Mouse (Mus musculus) thymus, postnatal 4 days (tissue): Measurements from ENCODE around the gene Prkg1.

Source experiments
- DNase-seq: peaks from one replicate; pipeline ENCODE4 v3.0.0; 2021

Prkg1 gene

DNA sequence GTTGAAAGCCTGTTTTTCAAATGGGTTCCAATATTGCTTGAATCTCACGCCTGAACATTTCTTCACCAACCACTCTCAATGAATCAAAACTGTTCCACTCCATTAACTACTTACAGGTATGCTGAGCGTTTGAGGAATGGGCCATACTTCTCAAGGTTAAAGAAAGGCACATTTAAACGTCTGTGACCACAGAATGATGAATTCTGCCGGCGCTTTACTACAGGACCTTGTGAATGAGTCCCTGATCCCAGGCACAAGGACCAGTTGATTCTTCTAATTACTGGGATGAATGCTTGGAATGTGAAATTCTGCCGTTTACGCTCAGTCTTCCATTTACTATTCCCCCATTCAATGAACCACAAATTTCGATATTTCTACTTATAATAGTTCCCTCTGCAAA, 632.2 kb downstream of the Prkg1 start:
- DNase-seq, result no peak

DNA sequence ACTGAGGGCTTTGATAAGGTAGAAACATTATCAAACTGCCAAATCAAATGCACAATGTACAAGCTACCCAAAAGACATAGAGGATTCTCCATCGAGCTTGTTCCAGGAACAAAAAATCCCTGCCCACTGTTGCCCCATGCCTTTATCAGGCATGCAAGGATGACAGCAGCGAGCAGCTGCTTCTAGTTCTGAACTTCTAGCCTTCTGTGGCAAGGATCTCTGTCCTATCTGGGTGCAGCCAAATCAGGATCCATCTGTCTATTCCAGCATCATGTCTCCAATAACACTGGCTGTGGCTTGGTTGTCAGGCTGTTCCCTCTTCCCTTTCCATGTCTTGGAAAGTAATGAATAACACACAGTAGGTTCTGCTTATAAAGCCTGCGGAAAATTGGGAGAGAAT, 640.2 kb downstream of the Prkg1 start:
- no peak for DNase-seq

DNA sequence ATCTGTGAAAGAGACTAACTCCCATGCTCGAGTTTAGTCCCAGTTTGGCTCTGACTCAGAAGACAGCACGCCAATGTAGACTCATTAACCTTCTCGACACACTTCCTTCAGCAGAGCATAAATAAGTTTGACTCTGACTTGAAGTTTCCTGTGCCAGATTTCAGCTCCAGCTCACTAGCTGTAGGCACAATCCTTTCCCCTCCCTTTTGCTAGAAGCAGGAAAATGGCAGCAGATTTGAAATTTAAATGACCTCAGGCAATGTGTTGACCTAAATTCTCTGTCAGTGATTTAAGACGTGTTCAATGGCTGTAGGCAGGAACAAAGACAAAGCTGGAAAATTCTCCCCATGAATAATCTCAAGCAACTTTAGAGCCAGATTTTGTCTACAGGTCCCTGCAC, 650.1 kb downstream of the Prkg1 start:
- no peak for DNase-seq

DNA sequence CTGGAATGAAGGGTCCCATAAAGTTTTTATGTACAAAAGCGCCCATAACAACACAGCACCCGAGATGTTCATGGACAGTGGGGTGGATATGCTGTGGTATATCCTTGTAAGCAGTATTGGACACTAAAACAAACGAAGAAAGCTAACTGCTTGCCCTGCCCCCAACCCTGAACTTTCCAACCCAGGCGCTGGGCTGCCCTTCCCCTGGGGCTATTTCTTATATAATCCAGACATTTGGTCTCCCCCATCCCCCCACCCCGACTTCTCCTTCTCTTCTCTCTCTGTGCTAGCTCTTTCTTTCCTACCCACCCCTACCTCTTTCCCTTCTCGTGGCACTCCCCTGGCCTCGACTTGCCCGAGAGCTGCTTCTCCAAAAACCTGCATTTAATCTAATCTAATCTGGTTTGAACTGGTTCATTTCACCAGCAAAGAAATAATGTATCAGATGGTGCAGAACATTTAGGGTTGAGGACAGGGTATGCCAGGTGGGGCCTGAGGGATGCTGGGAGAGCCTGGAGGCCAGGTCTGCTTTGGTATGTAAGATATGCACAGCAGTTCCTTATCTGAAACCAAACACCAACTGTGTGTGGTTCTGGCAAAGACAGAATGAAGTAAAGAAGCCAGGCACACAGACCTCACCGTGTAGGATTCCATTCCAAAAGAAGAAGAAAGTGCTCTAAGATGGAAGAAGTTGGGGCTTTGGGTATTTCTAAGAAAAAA, 657.8 kb downstream of the Prkg1 start:
- no peak for DNase-seq

DNA sequence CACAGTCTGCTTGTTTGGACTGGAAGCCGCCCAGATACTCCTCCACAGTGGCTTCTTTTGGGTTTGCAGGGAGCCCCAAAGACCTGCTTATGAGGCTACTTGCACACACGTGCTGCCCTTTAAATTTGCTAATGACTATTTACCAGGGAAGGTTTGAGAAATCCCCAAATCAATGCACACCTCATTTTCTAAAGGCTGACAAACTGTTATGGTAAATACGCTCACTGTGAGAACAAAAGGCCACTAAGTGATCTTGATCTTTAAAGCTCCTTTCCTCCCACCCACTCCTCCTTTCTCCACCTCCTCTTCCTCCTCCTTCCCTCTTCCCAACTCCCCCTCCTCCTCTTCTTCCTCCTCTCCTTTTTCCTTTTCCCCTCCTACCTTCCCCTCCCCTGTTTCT, 658.8 kb downstream of the Prkg1 start:
- DNase-seq, result no peak

DNA sequence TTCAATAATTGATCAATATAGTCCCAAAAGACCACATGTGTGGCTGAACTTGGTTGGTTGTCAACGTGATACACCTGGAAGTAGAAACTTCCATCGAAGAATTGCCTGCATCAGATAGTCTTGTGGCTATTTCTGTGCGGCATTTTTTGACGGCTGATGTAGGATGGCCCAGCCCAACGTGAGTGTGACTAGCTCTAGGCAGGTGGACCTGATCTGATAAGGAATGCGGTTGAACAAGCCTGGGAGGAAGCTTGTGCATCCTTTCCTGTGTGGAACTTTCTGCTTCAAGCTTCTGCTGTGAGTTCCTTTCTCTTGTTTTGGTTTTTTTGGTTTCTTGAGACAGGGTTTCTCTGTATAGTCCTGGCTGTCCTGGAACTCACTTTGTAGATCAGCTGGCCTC, 660.1 kb downstream of the Prkg1 start:
- DNase-seq, result no peak

DNA sequence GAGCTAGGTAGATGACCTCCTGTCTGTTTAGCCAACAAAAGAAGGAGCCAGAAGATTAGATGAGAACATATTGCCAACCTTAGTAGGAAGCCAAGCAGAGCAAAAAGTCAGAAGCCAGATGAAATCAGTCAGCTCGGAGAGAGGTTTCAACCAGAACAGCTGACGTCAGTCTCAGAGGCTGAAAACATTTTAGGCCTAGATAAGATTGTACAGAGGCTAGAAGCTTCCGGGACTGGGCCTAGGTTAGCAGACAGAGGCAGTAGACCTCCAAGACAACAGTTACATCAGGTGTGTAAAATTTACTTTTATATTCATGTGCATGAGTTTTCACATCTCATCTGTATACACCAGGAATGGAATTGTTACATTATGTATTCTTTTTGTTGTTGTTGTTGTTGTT, 665.5 kb downstream of the Prkg1 start:
- DNase-seq, result no peak

DNA sequence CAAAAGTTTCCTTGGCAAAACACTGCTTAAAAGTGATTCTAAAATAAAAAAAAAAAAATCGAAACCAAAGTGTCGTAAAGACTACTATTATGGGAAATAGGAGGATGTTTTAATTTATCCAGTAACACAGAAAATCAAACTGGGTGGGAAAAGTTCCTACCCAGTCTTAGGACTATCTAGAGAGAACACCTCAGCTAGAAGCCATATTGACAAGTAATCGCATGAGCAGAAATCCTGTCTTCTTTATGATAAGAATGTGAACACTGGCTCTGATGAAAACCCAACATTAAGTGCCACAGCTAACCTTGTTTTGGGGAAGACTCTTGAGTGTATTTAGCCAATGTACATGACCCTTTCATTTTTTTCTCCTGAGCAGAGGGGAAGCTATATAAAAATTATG, 667.0 kb downstream of the Prkg1 start:
- DNase-seq, result no peak

DNA sequence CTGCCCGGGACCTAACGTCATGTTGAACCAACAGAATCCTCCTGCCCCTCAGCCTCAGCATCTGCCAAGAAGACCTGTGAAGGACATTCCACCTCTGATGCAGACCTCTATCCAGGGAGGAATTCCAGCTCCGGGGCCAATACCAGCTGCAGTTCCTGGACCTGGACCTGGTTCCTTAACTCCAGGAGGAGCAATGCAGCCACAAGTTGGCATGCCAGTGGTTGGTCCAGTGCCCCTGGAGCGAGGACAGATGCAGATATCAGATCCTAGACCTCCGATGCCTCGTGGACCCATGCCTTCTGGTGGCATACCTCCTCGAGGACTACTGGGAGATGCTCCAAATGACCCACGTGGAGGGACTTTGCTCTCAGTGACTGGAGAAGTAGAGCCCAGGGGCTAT, 681.1 kb downstream of the Prkg1 start:
- DNase-seq, result peak; percentile 21

DNA sequence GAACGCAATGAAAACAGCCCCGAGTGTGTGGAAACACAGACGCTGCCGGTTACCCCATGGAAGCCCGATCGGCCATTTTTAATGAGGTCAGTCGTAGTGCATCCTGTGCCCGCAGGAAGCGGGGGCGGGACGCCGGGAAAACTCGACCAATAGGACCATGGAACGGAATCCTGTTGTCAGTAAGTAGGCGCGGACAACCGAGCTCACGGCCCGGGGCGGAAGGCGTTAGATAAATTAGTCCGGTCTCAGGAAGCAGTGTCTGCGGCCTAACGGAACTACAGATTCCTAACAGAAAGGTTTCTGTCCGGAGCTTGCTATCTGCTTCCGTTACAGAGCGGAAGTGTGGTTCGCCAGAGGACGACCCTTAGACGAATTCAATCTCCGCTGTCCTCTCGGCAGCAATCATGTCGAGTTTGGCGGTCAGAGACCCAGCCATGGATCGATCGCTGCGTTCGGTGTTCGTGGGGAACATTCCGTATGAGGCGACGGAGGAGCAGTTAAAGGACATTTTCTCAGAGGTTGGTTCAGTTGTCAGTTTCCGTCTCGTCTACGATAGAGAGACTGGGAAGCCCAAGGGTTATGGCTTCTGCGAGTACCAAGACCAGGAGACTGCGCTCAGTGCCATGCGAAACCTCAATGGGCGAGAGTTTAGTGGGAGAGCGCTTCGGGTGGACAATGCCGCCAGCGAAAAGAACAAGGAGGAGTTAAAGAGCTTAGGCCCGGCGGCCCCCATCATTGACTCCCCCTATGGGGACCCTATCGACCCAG, 682.0 kb downstream of the Prkg1 start, which contains the start of gene Cstf2t:
TSS of gene Cstf2t (plus strand) at position 176 of the 768 bp plus-strand sequence.
- DNase-seq, result peak; percentile 99

DNA sequence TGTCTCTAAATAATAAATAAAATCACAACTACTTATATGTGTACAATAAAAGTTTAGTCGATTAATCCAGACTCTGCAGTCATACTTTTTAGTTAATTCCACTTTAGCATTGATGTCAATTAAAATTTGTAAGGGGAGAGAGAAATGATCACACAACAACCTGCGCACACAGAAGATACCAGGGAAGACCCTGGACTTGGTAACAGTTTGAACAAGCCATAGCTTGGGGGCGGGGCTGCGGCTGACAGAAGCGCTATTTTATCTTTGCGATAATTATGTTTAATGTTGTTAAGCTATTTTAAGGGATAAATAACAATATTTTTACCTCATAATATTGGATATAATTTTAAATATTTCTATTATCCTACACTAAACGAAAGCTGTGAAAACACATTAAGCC, 682.6 kb downstream of the Prkg1 start:
- no peak for DNase-seq

DNA sequence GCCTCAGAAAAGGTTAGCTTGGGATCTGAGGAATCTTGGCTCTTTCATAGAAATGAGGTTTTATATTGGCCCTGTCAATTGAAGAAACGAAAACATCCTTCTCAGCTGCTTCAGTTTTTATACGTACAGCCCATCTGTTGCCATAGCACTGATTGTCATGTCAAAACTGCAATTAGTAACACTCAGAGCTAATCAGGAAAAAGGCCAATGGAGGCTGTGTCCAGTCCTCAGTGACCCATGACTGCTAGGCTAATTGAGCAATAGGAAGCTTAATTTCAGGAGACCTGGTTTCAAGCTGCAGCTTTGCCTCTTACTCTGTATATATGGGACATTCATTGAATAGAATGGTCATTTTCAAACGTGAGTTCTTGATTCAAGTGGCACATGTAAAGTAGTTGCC, 686.6 kb downstream of the Prkg1 start:
- no peak for DNase-seq

DNA sequence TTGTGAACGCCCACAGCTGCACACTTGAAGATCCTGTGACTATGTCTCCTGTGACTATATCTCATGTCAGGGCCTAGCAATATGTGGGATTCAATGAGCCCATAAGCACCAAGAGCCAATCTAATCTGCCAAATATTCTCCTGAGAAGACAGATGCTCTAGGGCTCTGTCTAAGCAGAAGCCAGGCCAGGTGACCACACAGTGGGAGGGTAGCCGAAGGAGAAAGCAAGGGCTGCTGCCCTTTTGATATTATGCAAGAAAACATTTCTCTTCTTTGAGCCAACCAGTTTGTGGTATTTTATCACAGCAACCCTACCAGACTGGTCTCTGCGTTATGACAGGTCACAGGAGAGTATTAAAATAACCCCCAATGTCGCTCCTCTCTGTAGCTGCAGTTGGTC, 688.7 kb downstream of the Prkg1 start:
- DNase-seq, result no peak

DNA sequence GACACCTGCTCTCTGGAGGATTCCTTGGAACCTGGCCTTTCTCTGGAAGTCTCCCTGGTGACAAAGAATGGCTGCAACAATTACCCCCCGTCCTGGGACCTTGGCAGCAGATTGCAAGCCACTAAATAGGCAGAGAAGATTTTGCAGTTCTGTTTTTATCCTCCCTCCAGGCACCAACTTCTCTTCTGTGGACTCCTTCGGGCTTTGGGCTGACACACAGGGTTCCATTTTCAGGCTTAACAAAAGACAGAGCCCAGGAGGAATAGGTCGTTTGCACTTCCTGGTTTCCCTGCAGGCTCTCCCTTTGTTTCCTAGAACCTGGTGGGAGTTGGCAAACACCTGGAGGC, 690.1 kb downstream of the Prkg1 start:
- no peak for DNase-seq

DNA sequence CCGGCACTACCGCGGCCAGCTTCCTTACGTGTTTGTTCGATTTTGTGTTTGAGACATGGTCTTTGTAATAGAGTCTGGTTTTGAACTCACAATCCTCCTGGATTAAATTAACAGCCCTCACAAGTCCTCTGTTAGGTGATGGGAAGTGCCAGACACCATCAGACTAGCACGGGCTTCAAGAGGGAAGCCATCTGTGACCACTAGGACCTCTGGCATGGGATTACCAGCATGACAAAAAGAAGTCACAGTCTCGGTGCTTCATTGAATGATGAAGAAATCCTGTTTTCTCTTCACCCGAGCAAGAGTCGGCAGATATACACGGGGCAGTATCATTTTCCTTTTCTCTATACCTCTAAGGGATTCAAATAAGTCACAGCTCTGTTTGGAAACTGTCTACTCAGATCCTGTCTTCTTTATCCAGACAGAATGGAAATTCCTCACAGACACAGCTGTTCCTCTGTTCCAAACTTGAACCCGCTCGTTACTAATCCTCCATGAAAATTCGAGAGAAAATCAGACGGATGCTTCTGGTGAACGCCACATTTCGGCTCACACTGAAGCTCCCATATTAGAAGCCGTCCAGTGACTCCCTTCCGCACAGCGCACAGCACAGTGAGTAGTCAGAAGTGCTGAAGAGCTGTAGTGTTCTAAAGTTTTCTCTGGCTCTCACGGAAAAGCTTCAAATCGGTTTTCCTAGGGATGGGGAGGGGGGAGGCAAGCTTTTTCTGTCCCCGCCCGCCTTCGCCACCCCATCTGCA, 690.7 kb downstream of the Prkg1 start:
- DNase-seq, result no peak

DNA sequence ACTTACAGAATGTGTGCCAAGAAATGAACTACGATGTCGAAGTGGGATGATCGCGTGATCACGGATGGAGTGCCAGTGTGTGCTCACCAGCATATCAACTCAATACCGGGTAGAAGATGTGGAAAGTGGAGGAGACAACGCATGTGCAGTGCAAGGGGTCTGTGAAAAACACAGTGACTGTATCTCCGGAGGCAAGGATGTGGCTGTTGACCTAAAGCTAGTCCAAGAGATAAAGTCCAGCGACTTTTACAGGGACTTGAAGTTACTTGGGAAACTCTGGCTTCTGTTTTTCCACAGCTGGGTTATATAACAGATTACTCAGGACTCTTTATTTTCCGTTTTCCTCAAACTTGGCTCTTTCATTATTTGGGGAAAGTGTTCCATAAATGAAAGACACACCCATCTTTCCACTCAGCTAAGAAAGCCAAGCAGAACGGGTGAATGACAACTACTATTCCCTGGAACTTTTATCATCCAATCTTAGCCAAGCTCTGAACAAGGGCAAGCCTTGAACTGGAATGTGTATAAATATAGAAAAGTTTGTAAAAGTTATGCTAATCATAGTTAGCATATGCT, 699.5 kb downstream of the Prkg1 start:
- DNase-seq, result no peak

DNA sequence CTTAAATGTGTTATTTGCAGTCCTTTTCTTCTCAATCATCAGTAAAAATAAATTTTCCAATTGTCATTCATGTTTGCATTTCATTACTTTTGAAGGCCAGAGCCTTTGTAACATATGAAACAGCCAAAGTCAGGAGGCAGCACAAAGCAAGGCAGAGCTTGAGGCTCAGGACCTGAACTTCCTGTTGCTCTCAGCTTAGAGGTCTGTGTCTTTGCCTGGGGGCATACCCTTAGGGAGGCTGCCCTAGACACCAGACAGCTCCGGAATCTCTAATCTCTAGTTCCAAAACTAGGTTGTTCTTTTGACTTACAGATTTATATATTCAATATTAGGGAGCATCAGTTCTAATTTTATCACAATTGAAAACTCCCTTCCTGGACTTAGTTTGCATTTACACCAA, 700.1 kb downstream of the Prkg1 start:
- no peak for DNase-seq

DNA sequence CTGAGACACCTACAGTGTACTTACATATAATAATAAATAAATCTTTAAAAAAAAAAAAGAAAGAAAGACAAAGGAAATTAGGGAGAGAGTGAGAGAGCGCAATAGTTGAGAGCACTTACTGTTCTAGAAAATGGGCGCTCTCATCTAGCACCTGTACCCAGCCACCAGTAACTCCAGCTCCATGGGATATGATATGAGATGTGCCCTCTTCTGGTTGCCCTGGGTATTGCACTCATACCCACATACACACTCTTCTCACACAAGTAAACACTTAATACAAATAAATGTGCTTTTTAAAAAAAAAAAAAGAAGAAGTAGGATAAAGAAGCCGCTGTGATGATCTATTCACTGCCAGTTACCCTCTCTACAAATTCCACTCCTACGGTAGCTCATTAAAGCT, 718.2 kb downstream of the Prkg1 start:
- peak; percentile 48 for DNase-seq

DNA sequence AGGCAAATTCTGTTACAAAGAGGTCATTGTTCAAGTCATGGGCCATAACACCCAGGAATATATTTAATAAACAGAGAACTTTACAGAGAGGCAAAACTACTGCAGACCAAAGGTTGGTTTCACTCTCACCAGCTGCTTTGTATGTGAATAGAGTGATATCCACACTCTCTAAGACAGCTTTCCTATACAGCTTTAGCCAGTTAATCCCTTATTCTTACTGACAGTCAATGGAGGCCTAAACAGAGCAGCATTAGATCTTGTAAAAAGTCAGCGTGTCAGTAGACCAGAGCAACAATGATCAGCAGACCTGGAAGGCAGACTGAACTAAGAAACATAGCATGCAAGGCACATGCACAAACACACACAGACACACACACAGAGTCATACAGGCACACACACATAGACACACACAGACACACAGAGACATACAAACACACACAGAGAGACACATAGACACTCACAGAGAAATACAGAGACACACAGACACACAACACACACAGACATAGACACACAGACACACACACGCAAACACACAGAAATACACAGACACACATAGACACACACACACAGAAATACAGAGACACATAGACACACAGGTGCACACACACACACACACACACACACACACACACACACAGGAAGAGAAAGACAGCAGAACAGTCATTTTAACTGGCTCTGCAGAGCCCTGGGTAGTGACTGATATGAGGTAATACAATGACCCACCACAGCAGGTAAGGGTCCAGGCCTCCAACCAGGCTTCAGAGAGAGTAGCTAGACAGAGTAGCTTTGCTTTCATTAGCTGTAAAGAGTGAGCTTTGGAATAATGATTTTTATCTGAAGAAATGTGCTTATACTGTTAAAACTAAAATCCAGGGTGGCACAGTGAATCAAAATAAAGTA, 723.6 kb downstream of the Prkg1 start:
- no peak for DNase-seq

DNA sequence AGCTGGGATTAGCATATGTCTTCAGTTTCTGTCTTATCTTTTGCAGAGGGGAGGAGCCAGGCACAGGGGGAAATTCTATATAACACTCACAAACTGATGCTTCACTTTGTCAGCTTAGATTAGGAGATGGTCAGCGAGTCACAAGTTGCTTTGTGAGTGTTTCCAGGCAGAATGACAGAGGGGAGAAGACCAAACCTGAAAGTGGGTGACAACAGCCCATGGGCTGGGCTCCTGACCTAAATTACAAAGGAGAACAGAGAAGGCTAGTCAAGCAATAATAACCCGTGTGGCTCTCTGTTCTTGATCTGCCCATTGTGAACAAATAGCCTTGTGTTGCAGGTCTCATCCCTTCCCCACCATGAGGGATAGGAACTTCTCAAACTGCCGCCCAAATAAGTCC, 725.9 kb downstream of the Prkg1 start:
- DNase-seq, result no peak

DNA sequence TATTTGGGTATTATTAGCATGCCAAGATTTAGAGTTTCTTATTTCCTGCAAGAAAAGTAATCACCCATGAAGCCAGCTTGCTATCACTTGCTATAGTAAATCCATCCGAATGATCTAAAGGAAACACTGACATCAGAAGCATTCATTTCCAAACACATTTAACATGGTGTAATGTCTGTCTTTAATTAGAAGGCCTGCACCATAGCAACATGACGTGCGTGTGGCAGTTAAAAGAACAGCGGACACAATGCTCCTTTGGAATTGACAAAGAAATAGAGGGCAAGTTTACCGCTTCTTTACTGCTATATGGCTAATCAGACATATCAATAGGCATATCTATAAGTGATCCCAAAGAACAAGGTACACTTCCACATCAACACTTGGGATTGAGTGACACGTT, 733.2 kb downstream of the Prkg1 start:
- no peak for DNase-seq

DNA sequence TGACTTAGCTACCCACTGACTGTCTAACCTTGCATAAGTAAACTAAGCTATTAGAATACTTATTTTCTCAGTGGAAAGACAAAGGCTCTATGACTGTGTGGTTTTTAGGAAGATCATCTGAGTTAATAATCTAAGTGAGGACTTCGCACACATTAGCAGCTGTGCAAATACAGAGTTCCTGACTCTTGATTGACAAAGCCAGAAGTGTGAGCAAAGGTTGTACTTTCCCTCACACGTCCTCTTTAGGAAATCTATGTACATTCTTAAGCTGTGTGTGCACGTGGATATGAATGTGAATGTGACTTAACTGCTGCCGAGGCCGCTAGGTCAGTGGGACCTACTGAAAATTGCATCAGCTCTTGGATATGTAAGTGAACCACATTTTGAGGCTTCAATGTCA, 738.0 kb downstream of the Prkg1 start:
- no peak for DNase-seq
